Mouse (Mus musculus): ENCODE data around the gene Cavin1. TPM values are rescaled to one million over a fixed set of nuclear protein-coding genes. Genes with fewer than 3 reads are reported as not detected.
A peak's percentile ranks its signal among the peaks of the same experiment; 100 is the strongest.

Gene Cavin1
- polyA plus RNA-seq, 1 experiment from 2014 or later, result 692 TPM

- TF ChIP-seq CTCF (IDR thresholded peaks at IDR 0.05), result peak; percentile 26
- peak; percentile 99 for TF ChIP-seq EP300 (IDR thresholded peaks at IDR 0.05)
- Histone ChIP-seq H3K27me3 (replicated peaks; ENCODE audit: insufficient read depth, low read length) (no peaks in the 10 kb centered on the region), H3K36me3 (ENCODE audit: insufficient read depth, low read length) (no peaks in the 10 kb centered on the region), H3K4me2 (replicated peaks; ENCODE audit: low read depth, low read length) (peak within 1 kb of the TSS; percentile 59), H3K9ac (replicated peaks; ENCODE audit: low read depth) (peak within 1 kb of the TSS; percentile 99), H3K9me3 (ENCODE audit: low read length) (no peaks in the 10 kb centered on the region), H3K4me1 (ENCODE audit: insufficient read depth, low read depth, low read length) (peaks cover 14% of the 10 kb centered on the region; the same call in 1 of the 2 replicates), H3K27ac (ENCODE audit: low read length) (peak within 1 kb of the TSS; percentile 98), H3K4me3 (ENCODE audit: low read depth, low read length) (peak within 1 kb of the TSS; percentile 96)
- peak; percentile 100 for DNase-seq (ENCODE audit: low spot score)
- peak; percentile 99 for ATAC-seq
- WGBS, result under 1% methylated on average over 27 of the region's 29 CpGs
Observed at GRCm38 (mm10) chr11:100939512-100940151, 31.1 kb downstream of the Cavin1 start, which contains the start of gene Stat3. Gene Stat3 (minus strand): TSS chr11:100939540.

GRCm38 (mm10) chr11:100938711-100939511 lies 31.8 kb downstream of the Cavin1 start:
- peak overlapping the region; percentile 59 for H3K4me2 ChIP-seq (replicated peaks; ENCODE audit: low read depth, low read length)
- H3K4me3 ChIP-seq (ENCODE audit: low read depth, low read length), result peak overlapping the region; percentile 96
- DNase-seq (ENCODE audit: low spot score) (peak; percentile 75), ATAC-seq (peak; percentile 2; the same call in 1 of the 2 replicates)
- peak overlapping the region; percentile 98 for H3K27ac ChIP-seq (ENCODE audit: low read length)
- H3K27me3 ChIP-seq (replicated peaks; ENCODE audit: insufficient read depth, low read length), result no peaks in the 10 kb centered on the region
- WGBS, result under 1% methylated on average over 45 of the region's 48 CpGs
- no peak for TF ChIP-seq EP300 (IDR thresholded peaks at IDR 0.05)
- no peak for TF ChIP-seq CTCF (IDR thresholded peaks at IDR 0.05)
- no peaks in the 10 kb centered on the region for H3K9me3 ChIP-seq (ENCODE audit: low read length)
- H3K36me3 ChIP-seq (ENCODE audit: insufficient read depth, low read length), result no peaks in the 10 kb centered on the region
- peak overlapping the region; percentile 99 for H3K9ac ChIP-seq (replicated peaks; ENCODE audit: low read depth)
- H3K4me1 ChIP-seq (ENCODE audit: insufficient read depth, low read depth, low read length), result peaks cover 14% of the 10 kb centered on the region; the same call in 1 of the 2 replicates

GRCm38 (mm10) chr11:100938112-100938511 lies 32.6 kb downstream of the Cavin1 start:
- 12% methylated on average over 5 of the region's 5 CpGs for WGBS
- Histone ChIP-seq H3K4me2 (replicated peaks; ENCODE audit: low read depth, low read length) (peak overlapping the region; percentile 59), H3K9ac (replicated peaks; ENCODE audit: low read depth) (0 out of 2 replicates have a peak overlapping the region, but pooled peaks have one; percentile 99), H3K4me3 (ENCODE audit: low read depth, low read length) (peak overlapping the region; percentile 96), H3K4me1 (ENCODE audit: insufficient read depth, low read depth, low read length) (peaks cover 14% of the 10 kb centered on the region; the same call in 1 of the 2 replicates), H3K36me3 (ENCODE audit: insufficient read depth, low read length) (no peaks in the 10 kb centered on the region), H3K9me3 (ENCODE audit: low read length) (no peaks in the 10 kb centered on the region), H3K27ac (ENCODE audit: low read length) (peak overlapping the region; percentile 98), H3K27me3 (replicated peaks; ENCODE audit: insufficient read depth, low read length) (no peaks in the 10 kb centered on the region)
- no peak for ATAC-seq
- peak; percentile 91 for DNase-seq (ENCODE audit: low spot score)
- TF ChIP-seq CTCF (IDR thresholded peaks at IDR 0.05) (no peak), EP300 (IDR thresholded peaks at IDR 0.05) (peak; percentile 47; the same call in 1 of the 2 replicates)

- no peak overlapping the region for H3K9ac ChIP-seq (replicated peaks; ENCODE audit: low read depth)
- peaks cover 14% of the 10 kb centered on the region; the same call in 1 of the 2 replicates for H3K4me1 ChIP-seq (ENCODE audit: insufficient read depth, low read depth, low read length)
- DNase-seq (ENCODE audit: low spot score) (no peak), ATAC-seq (no peak)
- H3K9me3 ChIP-seq (ENCODE audit: low read length), result no peaks in the 10 kb centered on the region
- H3K36me3 ChIP-seq (ENCODE audit: insufficient read depth, low read length), result no peaks in the 10 kb centered on the region
- peak overlapping the region; percentile 96 for H3K4me3 ChIP-seq (ENCODE audit: low read depth, low read length)
- H3K27ac ChIP-seq (ENCODE audit: low read length), result no peak overlapping the region
- TF ChIP-seq CTCF (IDR thresholded peaks at IDR 0.05) (no peak), EP300 (IDR thresholded peaks at IDR 0.05) (no peak)
- no peaks in the 10 kb centered on the region for H3K27me3 ChIP-seq (replicated peaks; ENCODE audit: insufficient read depth, low read length)
- H3K4me2 ChIP-seq (replicated peaks; ENCODE audit: low read depth, low read length), result peak overlapping the region; percentile 59
- WGBS, result 61% methylated on average over 4 of the region's 4 CpGs
Observed at GRCm38 (mm10) chr11:100937295-100937694, 33.4 kb downstream of the Cavin1 start.

- DNase-seq (ENCODE audit: low spot score), result peak; percentile 58
- no peak overlapping the region for H3K4me2 ChIP-seq (replicated peaks; ENCODE audit: low read depth, low read length)
- no peak for TF ChIP-seq EP300 (IDR thresholded peaks at IDR 0.05)
- TF ChIP-seq CTCF (IDR thresholded peaks at IDR 0.05), result no peak
- H3K9ac ChIP-seq (replicated peaks; ENCODE audit: low read depth), result no peak overlapping the region
- no peak overlapping the region; the same call in 1 of the 2 replicates for H3K27ac ChIP-seq (ENCODE audit: low read length)
- no peak overlapping the region for H3K4me3 ChIP-seq (ENCODE audit: low read depth, low read length)
- WGBS, result 74% methylated on average over 8 of the region's 8 CpGs
- H3K27me3 ChIP-seq (replicated peaks; ENCODE audit: insufficient read depth, low read length), result no peaks in the 10 kb centered on the region
- H3K4me1 ChIP-seq (ENCODE audit: insufficient read depth, low read depth, low read length), result peaks cover 14% of the 10 kb centered on the region; the same call in 1 of the 2 replicates
- ATAC-seq, result no peak
- no peaks in the 10 kb centered on the region for H3K9me3 ChIP-seq (ENCODE audit: low read length)
- no peaks in the 10 kb centered on the region for H3K36me3 ChIP-seq (ENCODE audit: insufficient read depth, low read length)
Observed at GRCm38 (mm10) chr11:100935373-100936355, 35.0 kb downstream of the Cavin1 start.
